Comparison of ENCODE assay signal across 25 mouse cellular contexts in genomic region chr12:35267023-35267654, GRCm38 (mm10).
DNase-seq lines count a peak whose midpoint lies in the region; ATAC-seq and TF ChIP-seq lines count a peak whose summit lies in the region.
"Had no signal": no experiment of that assay in that cellular context is flagged by ENCODE, and none has a peak within 500 bp of the region (broad histone marks: within the 10 kb centered on the region; RNA-seq: fewer than 3 reads in every experiment).

No protein-coding gene starts in this region.

- H3K9ac ChIP-seq in forebrain, embryonic 16.5 days (replicated peaks; ENCODE audit: low read depth, low read length), result no peak overlapping the region
- H3K9ac ChIP-seq: forebrain, embryonic 12.5 days; heart, embryonic 12.5 days; hindbrain, embryonic 14.5 days; liver, embryonic 12.5 days; lung, embryonic 14.5 days; midbrain, embryonic 15.5 days; neural tube, embryonic 15.5 days had no signal

- no peaks in the 10 kb centered on the region for H3K4me1 ChIP-seq in forebrain, embryonic 16.5 days (replicated peaks; ENCODE audit: control insufficient read depth, insufficient read depth, low read length)
- H3K4me1 ChIP-seq: forebrain, embryonic 12.5 days; heart, embryonic 12.5 days; liver, embryonic 12.5 days; midbrain, embryonic 15.5 days; neural tube, embryonic 15.5 days had no signal

- H3K36me3 ChIP-seq in myocyte (ENCODE audit: control insufficient read depth, insufficient read depth), result no peaks in the 10 kb centered on the region
- no peaks in the 10 kb centered on the region for H3K36me3 ChIP-seq in forebrain, embryonic 16.5 days (ENCODE audit: control insufficient read depth, insufficient read depth)
- H3K36me3 ChIP-seq: forebrain, embryonic 12.5 days; heart, embryonic 12.5 days; liver, embryonic 12.5 days; midbrain, embryonic 15.5 days; neural tube, embryonic 15.5 days had no signal

- peak overlapping the region; percentile 37 for H3K4me2 ChIP-seq in myocyte (ENCODE audit: low read depth)
- no peak overlapping the region for H3K4me2 ChIP-seq in forebrain, embryonic 16.5 days (ENCODE audit: low read length)
- H3K4me2 ChIP-seq: forebrain, embryonic 12.5 days; heart, embryonic 12.5 days; hindbrain, embryonic 14.5 days; liver, embryonic 12.5 days; lung, embryonic 14.5 days; midbrain, embryonic 15.5 days; neural tube, embryonic 15.5 days had no signal

- WGBS in forebrain, embryonic 16.5 days, result 68% methylated on average over 6 of the region's 6 CpGs

- H3ac ChIP-seq in myocyte (ENCODE audit: control insufficient read depth, insufficient read length), result no peak overlapping the region

- H3K79me2 ChIP-seq in myocyte (ENCODE audit: control insufficient read depth, insufficient read depth), result no peaks in the 10 kb centered on the region

- peak; percentile 79 for ATAC-seq in granulocyte monocyte progenitor cell, adult 5-6 weeks (replicated peaks; ENCODE audit: poor library complexity, severe bottlenecking)
- ATAC-seq in forebrain, embryonic 16.5 days, result no peak
- ATAC-seq: inflammation-experienced regulatory T-cells, adult 6 months; liver, embryonic 12.5 days; midbrain, embryonic 15.5 days had no signal

- no peaks in the 10 kb centered on the region for H3K9me3 ChIP-seq in forebrain, embryonic 16.5 days (ENCODE audit: control insufficient read depth, low read length)
- H3K9me3 ChIP-seq: forebrain, embryonic 12.5 days; heart, embryonic 12.5 days; liver, embryonic 12.5 days; midbrain, embryonic 15.5 days; neural tube, embryonic 15.5 days had no signal

- H3K27me3 ChIP-seq in myocyte (ENCODE audit: control insufficient read depth, insufficient read depth, insufficient read length), result no peaks in the 10 kb centered on the region
- no peaks in the 10 kb centered on the region for H3K27me3 ChIP-seq in forebrain, embryonic 16.5 days (replicated peaks; ENCODE audit: control insufficient read depth, insufficient read depth, low read length)
- H3K27me3 ChIP-seq: forebrain, embryonic 12.5 days; heart, embryonic 12.5 days; liver, embryonic 12.5 days; midbrain, embryonic 15.5 days; neural tube, embryonic 15.5 days had no signal

- no peak overlapping the region for H3K27ac ChIP-seq in forebrain, embryonic 16.5 days (ENCODE audit: low read length)
- H3K27ac ChIP-seq: forebrain, embryonic 12.5 days; hindbrain, embryonic 14.5 days; kidney, postnatal 0 days; liver, embryonic 12.5 days; midbrain, embryonic 15.5 days; neural tube, embryonic 15.5 days had no signal

- DNase-seq in embryo, embryonic 10 days (ENCODE audit: low spot score), result peak; percentile 6
- no peak for DNase-seq in embryo, embryonic 11 days
- peak; percentile 31 for DNase-seq in testis, postnatal 14 days (ENCODE audit: low spot score)
- DNase-seq in testis, postnatal 10 days (ENCODE audit: low spot score), result no peak
- no peak for DNase-seq in layer of hippocampus, adult 18-20 months (ENCODE audit: low spot score in 2 of 2)
- DNase-seq: adrenal gland, postnatal 14 days; cerebellum, adult 9-10 months; heart, postnatal 14 days; kidney, adult 18-20 months; lung, embryonic 14.5 days; right cerebral cortex, adult 18-20 months; thymus, adult 18-20 months; thymus, postnatal 36 days had no signal

- TF ChIP-seq POLR2A in myocyte (IDR thresholded peaks at IDR 0.05; ENCODE audit: insufficient read length, low read depth), result no peak

- H3K4me3 ChIP-seq in myocyte, result no peak overlapping the region
- no peak overlapping the region for H3K4me3 ChIP-seq in forebrain, embryonic 16.5 days (replicated peaks; ENCODE audit: low read length)
- H3K4me3 ChIP-seq: erythroblast, embryonic 14.5 days; forebrain, embryonic 12.5 days; heart, embryonic 12.5 days; liver, embryonic 12.5 days; midbrain, embryonic 15.5 days; neural tube, embryonic 15.5 days had no signal

TF ChIP-seq in myocyte, 11 proteins besides CTCF, POLR2A, EP300 and RAD21:
- no peak for TF ChIP-seq MYOG (IDR thresholded peaks at IDR 0.05; ENCODE audit: control insufficient read depth in 1 of 3, insufficient read depth in 1 of 3, insufficient read length in 2 of 3, low read depth in 2 of 3)
- TF ChIP-seq CEBPB (IDR thresholded peaks at IDR 0.05; ENCODE audit: insufficient read depth, poor library complexity, severe bottlenecking), result peak; percentile 59; the same call in 1 of the 2 replicates

Comparison
In these comparisons a context has a peak if more than half of its experiments do, and no peak if none do; other contexts are left out.
1. DNase-seq: peak in embryo, embryonic 10 days (single experiment) and testis, postnatal 14 days (single experiment); none in embryo, embryonic 11 days (single experiment), testis, postnatal 10 days (single experiment) and layer of hippocampus, adult 18-20 months (0 of 2).